Mouse (Mus musculus) WW6 (cell line): ENCODE data around the gene Wdr20.
"Not testable (repeated sequence)": the region's sequence is repeated elsewhere in the genome, so short reads cannot be mapped to it uniquely, and the experiment has no call there.

Experiments used
- DNase-seq: peaks from one replicate; pipeline ENCODE4 v3.0.0-alpha.2; 2013; ENCODE audit warnings: low read depth, low spot score

Gene Wdr20

DNA sequence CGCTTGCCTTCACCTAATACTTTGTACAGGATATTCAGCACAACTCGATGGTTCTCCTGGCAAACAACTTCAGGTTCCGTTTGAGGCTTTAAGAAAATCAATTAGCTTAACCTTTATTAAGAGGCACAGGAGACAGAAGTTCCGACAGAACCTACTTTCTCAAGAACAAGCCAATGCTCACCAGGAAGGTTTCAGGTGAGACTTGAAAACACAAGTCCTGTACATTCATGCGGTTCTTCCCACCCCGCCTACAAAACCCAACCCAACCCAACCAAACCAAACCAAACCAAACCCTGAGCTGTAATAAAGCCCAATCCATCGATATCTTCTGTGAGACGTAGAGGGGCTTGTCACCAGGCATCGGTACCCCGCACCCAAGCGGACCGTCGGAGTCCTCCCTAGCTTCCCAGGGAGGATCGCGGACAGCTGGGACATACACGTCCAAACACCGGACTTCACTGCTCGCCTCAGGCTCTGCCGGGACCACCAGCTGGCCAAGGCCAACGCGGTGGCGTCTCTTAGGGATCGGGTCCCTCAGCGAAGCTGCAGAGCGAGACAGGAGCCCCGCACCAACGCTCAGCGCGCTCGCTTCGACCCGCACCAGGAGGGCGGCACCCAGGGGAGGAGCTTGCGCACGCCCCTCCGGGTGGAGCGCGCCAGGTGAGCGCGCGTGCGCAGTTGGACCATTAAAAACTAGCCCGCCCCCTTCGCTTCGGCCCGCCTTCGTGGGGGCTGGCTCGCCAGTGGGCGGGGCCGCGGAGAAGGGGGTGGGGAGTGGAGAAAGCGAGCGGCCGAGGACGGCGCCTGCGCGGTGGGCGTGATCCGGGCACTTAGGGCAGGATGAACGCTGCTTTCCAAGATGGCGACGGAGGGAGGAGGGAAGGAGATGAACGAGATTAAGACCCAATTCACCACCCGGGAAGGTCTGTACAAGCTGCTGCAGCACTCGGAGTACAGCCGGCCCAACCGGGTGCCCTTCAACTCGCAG lies at the start of gene Wdr20:
Wdr20 (plus strand) TSS at position 775 of the 988 bp plus-strand sequence.
- peak; percentile 90 for DNase-seq

GRCm38 (mm10) chr12:110688921-110689320 lies 48.8 kb upstream of the Wdr20 start:
- not testable (repeated sequence) for DNase-seq

GRCm38 (mm10) chr12:110689919-110690643 lies 47.7 kb upstream of the Wdr20 start:
- DNase-seq: no peak

DNA sequence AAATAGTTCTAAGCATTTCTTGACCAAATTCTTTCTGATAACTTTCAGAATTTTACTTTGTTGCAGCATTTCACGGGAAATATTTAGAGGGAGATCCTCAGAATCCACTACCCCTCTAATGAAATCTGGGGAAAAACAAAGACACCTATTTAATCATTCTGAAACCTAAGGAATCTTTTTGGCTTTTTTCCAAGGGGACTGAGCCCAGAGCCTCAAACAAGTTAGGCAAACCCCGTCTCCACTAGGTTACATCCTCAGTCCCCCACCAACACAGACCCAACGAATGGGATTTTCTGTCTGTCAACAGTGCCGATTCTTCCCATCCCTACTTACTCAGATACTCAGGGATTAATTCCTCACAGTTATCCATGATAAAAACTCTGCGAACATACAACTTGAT lies 44.4 kb upstream of the Wdr20 start:
- DNase-seq: not testable (repeated sequence)

DNA sequence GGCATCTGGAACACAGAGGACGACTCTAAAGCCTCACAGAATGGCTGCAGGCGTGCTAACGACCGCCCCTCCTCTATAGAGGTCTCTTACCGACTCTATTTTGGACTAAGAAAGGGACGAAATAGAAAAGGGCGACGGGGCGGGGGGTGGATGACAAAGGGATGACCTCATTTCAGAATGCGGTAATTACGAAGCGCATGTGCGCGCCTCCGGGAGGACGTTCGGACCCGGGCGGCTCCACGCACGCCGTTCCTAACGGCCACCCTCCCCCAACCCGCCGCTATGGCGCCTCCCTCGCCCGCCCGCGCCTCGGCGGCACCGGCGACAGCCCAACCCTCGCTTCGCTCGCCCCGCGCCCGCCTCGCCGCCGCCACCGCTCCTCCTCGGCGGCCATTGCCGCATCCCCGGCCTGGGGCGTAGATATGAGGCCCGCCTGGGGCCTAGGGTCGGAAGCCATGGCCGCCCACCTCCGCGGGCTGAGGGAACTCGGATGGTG lies 42.0 kb upstream of the Wdr20 start:
- no peak for DNase-seq

GRCm38 (mm10) chr12:110696173-110696974 lies 41.4 kb upstream of the Wdr20 start:
- peak; percentile 85 for DNase-seq

DNA sequence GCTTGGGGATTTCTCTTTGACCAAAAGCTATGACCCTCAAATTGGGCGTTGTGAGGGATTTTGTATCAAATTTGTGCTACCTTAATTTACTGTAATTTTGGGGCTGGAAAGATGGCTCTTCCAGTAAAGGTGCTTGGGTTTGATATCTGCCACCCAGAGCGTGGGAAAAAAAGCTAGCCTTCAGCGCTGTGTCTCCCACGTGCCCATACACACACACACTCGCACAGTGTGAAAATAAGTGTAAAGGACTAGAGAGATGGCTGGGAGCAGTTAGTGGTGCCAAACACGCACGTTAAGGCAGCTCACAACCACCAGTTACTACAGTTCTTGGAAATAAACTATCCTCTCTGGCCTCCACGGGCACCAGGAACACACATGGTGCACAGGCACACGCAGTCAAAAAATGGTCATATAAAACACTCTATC lies 40.8 kb upstream of the Wdr20 start:
- DNase-seq: no peak

GRCm38 (mm10) chr12:110697457-110697856 lies 40.3 kb upstream of the Wdr20 start:
- DNase-seq: no peak

DNA sequence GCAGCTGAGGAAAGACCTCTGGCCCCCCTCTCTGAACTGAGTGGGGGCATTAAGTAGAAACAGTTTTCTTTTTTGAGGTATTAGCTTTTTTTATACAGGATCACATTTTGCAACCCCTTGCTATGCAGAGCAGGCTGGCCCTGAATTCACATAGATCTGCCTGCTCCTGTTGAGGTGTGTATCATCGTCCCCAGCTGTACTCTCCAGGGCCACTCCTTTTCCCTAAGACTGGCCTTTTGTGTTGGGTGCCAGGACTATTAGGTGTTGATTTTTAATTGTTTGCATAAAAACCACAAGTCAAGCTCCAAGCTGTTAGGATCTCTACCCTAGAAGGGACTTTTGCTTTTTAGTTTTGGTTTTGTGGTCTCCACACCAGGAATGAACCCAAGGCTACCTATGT lies 39.7 kb upstream of the Wdr20 start:
- no peak for DNase-seq

DNA sequence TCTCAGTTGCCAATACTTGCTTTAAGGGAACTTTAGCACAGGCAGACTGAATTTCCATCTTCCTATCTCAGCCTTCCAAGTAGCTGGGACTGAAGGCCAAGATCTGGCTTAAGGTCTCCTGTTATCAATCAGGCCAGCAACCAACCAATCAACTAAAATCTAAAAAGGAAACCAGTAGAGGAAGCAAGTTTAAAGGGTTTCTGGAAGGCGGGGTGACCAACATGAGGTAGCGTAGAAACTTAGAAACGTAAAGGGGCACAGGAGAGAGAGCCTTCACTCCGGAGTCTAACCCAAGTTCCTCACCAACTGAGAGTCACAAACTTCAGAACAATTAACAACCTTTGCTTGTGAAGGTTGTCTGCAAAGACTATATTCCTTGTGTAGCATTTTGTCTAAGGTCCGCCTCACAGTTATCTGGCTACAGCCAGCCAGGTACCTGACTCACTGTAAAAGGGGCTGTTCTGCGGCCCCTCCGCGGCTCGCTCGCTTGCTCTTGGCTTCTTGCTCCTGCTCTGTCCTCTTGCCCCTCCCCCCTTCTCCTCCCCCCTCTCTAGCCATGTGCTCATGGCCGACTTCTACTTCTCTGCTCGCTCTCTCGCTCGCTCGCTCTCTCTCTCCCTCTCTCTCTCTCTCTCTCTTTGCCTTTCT lies 39.1 kb upstream of the Wdr20 start:
- DNase-seq: no peak

DNA sequence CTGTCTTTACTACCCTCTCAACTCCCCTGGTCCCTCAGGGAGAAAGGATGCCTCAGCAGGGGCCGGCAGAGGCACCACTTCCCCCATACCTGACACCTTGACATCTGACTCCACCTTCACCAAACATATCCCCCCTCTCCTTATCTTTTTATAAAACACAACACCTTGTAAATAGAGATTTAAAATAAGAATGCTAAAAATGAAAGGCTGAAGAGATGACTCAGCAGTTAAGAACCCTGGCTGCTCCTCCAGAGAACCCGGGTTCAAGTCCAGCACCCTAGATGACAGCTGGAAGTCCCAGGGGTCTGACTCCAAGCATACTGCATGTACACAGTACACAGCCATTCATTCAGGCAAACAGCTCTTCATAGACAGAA lies 38.6 kb upstream of the Wdr20 start:
- no peak for DNase-seq

DNA sequence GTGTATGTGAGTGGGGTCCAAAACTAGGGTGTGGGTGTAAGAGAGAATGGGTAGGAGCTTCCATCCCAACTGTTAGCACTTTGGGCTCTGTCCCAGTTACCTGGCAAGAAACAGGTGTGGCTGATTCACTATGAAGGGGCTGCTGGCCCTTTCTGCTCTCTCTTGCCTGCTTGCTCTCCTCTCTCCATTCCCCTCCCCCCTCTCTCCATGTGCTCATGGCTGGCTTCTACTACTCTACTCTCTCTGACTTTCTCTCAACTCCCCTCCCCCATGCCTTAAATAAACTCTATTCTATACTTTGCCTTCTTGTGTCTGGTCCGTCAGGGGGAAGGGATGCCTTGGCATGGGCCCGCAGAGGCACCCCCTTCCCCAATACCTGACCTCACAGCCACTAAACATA lies 37.0 kb upstream of the Wdr20 start:
- DNase-seq: no peak

- not testable (repeated sequence) for DNase-seq
These were observed 36.4 kb upstream of the Wdr20 start for GRCm38 (mm10) chr12:110701363-110701762.

DNA sequence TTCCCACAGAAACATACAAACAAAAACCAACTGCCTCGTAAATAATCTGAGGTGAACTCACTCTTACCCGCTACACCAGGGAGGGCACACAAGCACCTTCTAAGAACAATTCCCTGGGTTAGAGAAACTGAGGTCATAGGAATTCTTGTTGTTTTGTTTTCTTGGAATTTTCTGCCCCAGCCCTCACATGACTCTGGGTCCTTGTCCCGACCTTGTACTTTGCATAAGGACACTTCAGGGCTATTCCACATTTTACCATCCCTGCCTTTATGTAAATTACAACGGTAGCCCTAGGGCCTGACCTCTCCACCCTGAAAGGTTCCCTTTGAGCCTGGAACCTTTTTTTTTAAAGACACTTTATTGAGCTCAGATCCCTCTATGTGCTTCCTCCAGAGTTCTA lies 35.2 kb upstream of the Wdr20 start, which contains the start of gene Hsp90aa1:
Hsp90aa1 (minus strand) TSS at position 173 of the 400 bp plus-strand sequence.
- no peak for DNase-seq

GRCm38 (mm10) chr12:110703008-110703471 lies 34.7 kb upstream of the Wdr20 start:
- DNase-seq: no peak

DNA sequence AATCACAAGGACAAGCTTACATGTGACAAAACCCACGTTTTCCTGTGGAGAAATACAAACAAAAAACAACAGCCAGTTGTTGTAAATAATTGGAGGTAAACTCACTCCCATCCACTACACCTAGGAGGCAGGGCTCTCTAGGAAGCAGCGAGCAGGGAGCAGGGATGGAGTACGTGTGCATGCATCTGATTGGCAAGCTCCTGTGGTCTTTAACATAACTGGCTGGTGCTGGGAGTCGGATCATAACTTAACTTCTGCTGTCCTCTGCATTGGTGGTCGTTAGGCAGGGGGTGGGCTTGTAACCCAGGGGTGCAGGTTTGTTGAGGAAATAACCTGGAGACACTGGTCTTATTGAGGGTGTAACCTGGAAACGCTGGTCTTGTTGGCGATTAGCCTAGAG lies 34.1 kb upstream of the Wdr20 start:
- no peak for DNase-seq

DNA sequence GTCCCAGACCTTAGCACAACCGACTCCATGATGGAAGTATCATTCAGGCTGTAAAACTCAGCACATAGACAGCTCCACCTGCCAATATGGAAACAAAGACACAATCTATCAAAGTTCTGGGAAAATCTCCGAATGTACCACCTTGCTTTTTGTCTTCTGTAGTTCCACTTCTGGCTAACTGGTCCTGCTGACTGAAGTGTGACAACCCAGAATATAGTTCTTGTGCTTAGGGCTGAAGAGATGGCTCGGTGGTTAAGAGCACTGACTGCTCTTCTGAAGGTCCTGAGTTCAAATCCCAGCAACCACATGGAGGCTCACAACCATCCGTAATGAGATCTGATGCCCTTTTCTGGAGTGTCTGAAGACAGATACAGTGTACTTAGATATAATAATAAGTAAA lies 32.3 kb upstream of the Wdr20 start:
- not testable (repeated sequence) for DNase-seq

DNA sequence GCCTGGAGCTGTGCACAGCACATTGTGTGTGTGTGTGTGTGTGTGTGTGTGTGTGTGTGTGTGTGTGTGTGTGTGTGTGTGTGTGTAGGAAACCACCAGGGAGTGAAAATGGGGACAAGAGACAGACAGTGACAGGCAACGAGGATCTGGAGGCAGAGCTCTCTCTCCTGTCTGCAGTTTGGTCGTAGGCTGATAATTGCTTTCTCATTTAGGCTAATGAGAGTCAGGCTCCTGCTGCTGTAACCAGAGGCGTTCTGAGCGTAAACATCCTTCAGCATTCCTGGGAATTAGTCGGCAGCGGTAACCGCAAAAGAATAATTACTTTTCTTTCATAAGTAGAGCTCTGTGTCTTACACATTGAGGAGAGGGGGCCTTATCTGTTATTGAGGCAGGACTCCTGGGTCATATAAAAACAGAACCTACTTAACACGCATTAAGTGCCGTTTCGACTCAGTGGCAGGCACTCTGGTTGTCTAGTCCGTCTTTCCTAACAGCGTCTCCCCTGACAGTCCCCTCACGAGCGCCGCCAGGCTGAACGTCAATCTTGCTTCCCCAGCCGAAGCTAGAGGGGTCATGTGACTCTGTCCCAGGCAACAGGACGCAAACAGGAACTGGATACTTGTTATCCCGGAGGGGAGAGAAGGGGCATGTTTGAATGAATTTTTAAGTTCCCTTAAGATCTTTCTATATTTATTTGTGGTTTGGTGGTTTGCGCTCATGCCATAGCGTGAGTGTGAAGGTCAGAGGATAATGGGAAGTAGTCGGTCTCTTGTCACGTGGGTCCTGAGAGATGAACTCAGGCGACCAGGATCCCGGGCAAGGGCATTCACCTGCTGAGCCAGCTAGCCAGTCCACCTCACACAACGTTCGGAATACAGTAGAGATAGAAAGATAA lies 31.2 kb upstream of the Wdr20 start:
- DNase-seq: no peak

DNA sequence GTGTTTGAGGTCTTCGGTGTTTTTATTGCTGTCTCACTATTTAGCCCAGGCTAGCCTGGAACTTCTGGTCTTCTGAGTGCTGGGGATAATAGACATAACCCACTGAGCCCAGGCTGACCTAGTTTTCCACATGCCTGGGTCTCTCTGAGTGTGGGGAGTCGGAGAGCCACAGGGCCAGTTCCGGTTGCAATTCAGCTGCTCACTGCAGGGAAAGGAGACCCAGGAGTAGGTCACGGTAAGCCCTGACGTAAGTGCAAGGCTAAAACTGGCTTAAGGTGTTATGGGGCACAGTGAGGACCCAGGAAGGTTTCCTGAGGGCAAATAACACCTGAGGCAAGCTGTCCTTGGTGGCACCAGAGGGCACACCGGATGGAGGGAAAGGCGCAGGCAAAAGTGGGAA lies 30.3 kb upstream of the Wdr20 start:
- DNase-seq: no peak

GRCm38 (mm10) chr12:110711270-110711669 lies 26.5 kb upstream of the Wdr20 start:
- no peak for DNase-seq
